Mouse (Mus musculus): Measurements from ENCODE around the gene Nono. TPM values are rescaled to one million over a fixed set of nuclear protein-coding genes. Genes with fewer than 3 reads are reported as not detected.

Nono gene
- polyA plus RNA-seq, 1 experiment = 89.2 TPM

DNA sequence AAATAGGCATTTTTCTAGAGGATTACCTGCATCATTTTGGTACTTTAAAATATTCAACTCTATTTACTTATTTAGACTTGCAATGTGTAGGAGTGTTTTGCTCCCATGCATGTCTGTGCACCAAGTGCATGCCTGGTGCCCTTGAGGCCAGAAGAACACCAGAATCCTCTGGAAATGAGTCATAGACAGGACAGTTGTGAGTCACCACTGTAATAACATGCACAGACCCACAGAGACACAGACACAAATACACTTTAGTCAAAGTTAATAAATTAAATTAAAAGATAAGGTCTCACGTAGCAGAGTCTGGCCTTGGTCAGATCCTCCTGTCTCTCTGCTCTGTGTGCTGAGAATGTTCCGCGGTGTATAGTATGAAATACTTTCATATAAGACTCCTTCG is 43.1 kb downstream of the Nono start:
- WGBS = 89% methylated on average over 4 of the region's 4 CpGs
- DNase-seq (ENCODE audit: low read depth, low spot score) = no peak

DNA sequence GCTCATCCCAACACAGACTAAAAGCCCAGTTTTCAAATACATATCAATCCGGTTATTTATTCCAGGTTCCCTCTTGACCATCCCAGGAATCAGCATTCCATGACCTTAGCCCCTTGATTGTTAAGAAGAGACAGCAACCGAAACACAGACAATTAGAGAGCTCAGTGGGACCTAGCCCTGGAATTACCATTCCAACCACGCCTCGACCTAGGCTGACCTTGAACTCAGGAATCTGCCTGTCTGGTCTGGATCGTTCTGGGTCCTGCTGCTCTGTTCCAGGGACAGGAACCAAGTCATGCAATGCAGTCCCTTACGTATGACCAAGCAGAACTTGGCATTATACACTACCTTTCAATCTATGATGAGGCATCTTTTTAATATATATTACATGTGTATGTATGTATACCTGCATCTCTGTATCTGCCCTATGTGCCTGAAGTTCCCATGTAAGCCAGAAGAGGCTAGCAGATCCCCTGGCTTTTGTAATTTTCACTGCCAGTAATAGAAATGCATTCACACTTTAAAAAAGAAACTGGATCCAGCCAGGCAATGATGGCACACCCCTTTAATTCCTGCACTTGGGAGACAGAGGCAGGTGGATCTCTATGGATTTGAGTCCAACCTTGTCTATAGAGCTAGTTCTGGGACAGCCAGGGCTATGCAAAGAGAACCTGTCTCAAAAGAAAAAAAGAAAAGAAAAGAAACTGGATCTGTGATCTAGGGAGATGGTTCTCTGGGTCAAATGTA is 52.7 kb downstream of the Nono start:
- no peak for DNase-seq (ENCODE audit: low read depth, low spot score)
- WGBS = 67% methylated on average over 6 of the region's 6 CpGs

DNA sequence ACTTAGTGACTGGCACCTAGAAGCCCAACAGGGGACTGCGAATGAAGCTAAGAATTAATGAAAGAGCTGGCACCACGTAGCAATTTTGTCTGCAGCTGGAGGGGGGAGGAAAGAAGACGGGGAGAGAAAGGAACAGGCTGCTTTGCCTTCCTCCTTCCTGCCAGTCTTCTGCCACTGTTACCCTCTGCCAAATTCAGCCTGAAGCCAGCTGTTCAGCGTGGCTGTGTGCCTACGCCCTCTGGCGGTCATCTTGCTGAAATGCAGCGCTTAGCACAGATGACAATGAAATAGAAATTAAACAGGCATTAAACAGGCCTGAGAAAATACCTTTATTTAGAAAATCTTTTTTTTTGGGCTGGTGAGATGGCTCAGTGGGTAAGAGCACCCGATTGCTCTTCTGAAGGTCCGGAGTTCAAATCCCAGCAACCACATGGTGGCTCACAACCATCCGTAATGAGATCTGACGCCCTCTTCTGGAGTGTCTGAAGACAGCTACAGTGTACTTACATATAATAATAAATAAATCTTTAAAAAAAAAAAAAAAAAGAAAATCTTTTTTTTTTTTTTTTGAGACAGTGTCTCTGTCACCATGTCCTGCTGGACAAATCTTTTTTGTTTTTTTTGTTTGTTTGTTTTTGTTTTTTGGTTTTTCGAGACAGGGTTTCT is 57.5 kb downstream of the Nono start:
- DNase-seq (ENCODE audit: low read depth, low spot score) = peak; percentile 0
- WGBS = 35% methylated on average over 11 of the region's 12 CpGs

Other genes starting within 250 kb of the Nono start
- 18.2 and 19.2 TPM in 2 replicates for gene Snx12, start 206.8 kb upstream of the Nono start, polyA plus RNA-seq (2012; rRNA removed)
- gene Foxo4, start 174.8 kb upstream of the Nono start, polyA plus RNA-seq (2012; rRNA removed) = 18.2 and 22.2 TPM in 2 replicates
- gene Gm614, start 165.3 kb upstream of the Nono start, polyA plus RNA-seq (2012; rRNA removed) = not detected in 2 replicates
- gene Il2rg, start 161.1 kb upstream of the Nono start, polyA plus RNA-seq (2012; rRNA removed) = 23.9 and 24.0 TPM in 2 replicates
- not detected in 2 replicates for gene Gm20489, start 160.3 kb upstream of the Nono start, polyA plus RNA-seq (2012; rRNA removed)
- gene Med12, start 155.3 kb upstream of the Nono start, polyA plus RNA-seq (2012; rRNA removed) = 56.7 and 77.4 TPM in 2 replicates
- 0.10 and 0.26 TPM in 2 replicates for gene Nlgn3, start 130.2 kb upstream of the Nono start, polyA plus RNA-seq (2012; rRNA removed)
- 88.4 and 102 TPM in 2 replicates for gene Gjb1, start 52.9 kb upstream of the Nono start, polyA plus RNA-seq (2012; rRNA removed)
- gene Zmym3, start 8.5 kb upstream of the Nono start, polyA plus RNA-seq (2012; rRNA removed) = 10.2 and 17.0 TPM in 2 replicates
- 0.86 and 1.2 TPM in 2 replicates for gene Itgb1bp2, start 19.8 kb downstream of the Nono start, polyA plus RNA-seq (2012; rRNA removed)
- 3.0 and 5.0 TPM in 2 replicates for gene Taf1, start 103.4 kb downstream of the Nono start, polyA plus RNA-seq (2012; rRNA removed)
- 29.8 and 77.5 TPM in 2 replicates for gene Ogt, start 210.7 kb downstream of the Nono start, polyA plus RNA-seq (2012; rRNA removed)